Comparison of ENCODE assay signal across 13 mouse cellular contexts in the genomic region with DNA sequence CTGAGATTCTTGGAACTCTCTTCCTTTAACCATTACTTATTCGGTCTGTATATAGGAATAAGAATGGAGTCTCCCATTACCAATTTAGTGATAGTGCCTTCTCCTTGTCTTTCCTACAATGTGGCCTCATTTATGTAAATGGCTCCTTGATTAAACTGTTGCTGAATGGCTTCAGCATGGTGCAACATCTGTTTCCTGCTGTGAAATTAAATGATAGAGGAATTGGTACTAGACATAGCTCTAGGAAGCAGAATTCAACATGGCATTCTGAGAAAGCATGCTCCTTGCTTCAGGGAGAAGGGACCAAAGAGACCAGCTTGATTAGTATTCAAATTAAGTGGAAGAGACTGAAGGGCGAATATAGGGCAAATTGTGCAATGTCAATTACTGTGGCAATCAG. TPM values are rescaled to one million over a fixed set of nuclear protein-coding genes. Genes with fewer than 3 reads are reported as not detected.
"Had no signal": no experiment of that assay in that cellular context is flagged by ENCODE, and none has a peak within 500 bp of the region (broad histone marks: within the 10 kb centered on the region; RNA-seq: fewer than 3 reads in every experiment).

No protein-coding gene starts in this region.

- H3K9ac ChIP-seq: kidney, embryonic 15.5 days; limb, embryonic 12.5 days; liver, embryonic 14.5 days; midbrain, embryonic 12.5 days had no signal

- H3K4me1 ChIP-seq: kidney, embryonic 15.5 days; limb, embryonic 12.5 days; midbrain, embryonic 12.5 days had no signal

- H3K4me3 ChIP-seq: kidney, embryonic 15.5 days; limb, embryonic 12.5 days; midbrain, embryonic 12.5 days had no signal

- H3K4me2 ChIP-seq: kidney, embryonic 15.5 days; limb, embryonic 12.5 days; midbrain, embryonic 12.5 days had no signal

- H3K9me3 ChIP-seq: kidney, embryonic 15.5 days; limb, embryonic 12.5 days; midbrain, embryonic 12.5 days had no signal

- H3K27me3 ChIP-seq: kidney, embryonic 15.5 days; limb, embryonic 12.5 days; midbrain, embryonic 12.5 days had no signal

- DNase-seq: kidney, adult 18-20 months; kidney, postnatal 14 days; lung, adult 18-20 months; right cerebral cortex, postnatal 14 days; thymus, postnatal 4 days had no signal

- H3K27ac ChIP-seq: kidney, embryonic 15.5 days; limb, embryonic 12.5 days; liver, embryonic 14.5 days; midbrain, embryonic 12.5 days; stomach, postnatal 0 days had no signal

- H3K36me3 ChIP-seq: kidney, embryonic 15.5 days; limb, embryonic 12.5 days; midbrain, embryonic 12.5 days had no signal

RNA-seq across cellular contexts. Expression of a gene that starts 57.6 kb away (rescaled TPM):
- total RNA-seq: liver, adult 2 months; megakaryocyte-erythroid progenitor cell, adult 5-6 weeks had no signal
- polyA plus RNA-seq: large intestine, adult 2 months; liver, adult 2 months had no signal
